Mouse (Mus musculus): ENCODE measurements around the gene Pdzrn3.

GRCm38 (mm10) chr6:101281644-101282043 lies 96.1 kb downstream of the Pdzrn3 start:
- TF ChIP-seq CTCF (IDR thresholded peaks at IDR 0.05; ENCODE audit: extremely low read depth, insufficient read length, insufficient replicate concordance, low read depth, low read length) (no peak), POLR2A (IDR thresholded peaks at IDR 0.05; ENCODE audit: low read depth, low read length) (no peak)

Data from small intestine, adult 2 months (tissue).